Mouse (Mus musculus): ENCODE results near the gene Atoh7. TPM values are rescaled to one million over a fixed set of nuclear protein-coding genes. Genes with fewer than 3 reads are reported as not detected.

Atoh7 gene
- polyA plus RNA-seq, 1 experiment from 2014 or later, result not detected

DNA sequence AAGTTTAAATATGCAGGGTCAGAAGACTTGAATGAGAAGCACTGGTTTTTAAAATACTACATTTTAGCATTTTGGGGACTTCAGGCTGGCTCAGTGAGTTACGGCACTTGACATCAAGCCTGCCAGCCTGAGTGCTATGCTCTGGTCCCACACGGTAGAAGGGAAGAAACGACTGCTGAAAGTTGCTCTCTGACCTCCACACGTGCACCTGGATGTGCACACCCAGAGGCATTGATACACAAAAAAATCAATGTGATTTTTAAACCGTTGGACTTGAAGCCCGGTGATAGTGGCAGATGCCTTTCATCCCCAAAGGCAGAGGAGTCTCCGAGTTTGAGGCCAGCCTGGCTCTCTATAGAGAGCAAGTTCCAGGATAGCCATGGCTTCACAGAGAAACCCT is 7.5 kb upstream of the Atoh7 start:
- Histone ChIP-seq H3K4me1 (ENCODE audit: control insufficient read depth, insufficient read depth, low read length) (no peaks in the 10 kb centered on the region), H3K4me3 (ENCODE audit: low read length) (no peak overlapping the region), H3K9ac (ENCODE audit: low read depth, low read length) (no peak overlapping the region), H3K36me3 (ENCODE audit: control insufficient read depth, insufficient read depth, low read length) (no peaks in the 10 kb centered on the region), H3K27ac (ENCODE audit: low read depth, low read length) (no peak overlapping the region), H3K27me3 (ENCODE audit: control insufficient read depth, insufficient read depth, low read length) (no peaks in the 10 kb centered on the region), H3K4me2 (replicated peaks; ENCODE audit: low read depth, low read length) (no peak overlapping the region), H3K9me3 (ENCODE audit: control insufficient read depth, low read length) (no peaks in the 10 kb centered on the region)
- WGBS, result 64% methylated on average over 7 of the region's 7 CpGs
- no peak for ATAC-seq (ENCODE audit: low FRiP score, low TSS enrichment)

- 72% methylated on average over 9 of the region's 10 CpGs for WGBS
- Histone ChIP-seq H3K9me3 (ENCODE audit: control insufficient read depth, low read length) (no peaks in the 10 kb centered on the region), H3K36me3 (ENCODE audit: control insufficient read depth, insufficient read depth, low read length) (no peaks in the 10 kb centered on the region), H3K27me3 (ENCODE audit: control insufficient read depth, insufficient read depth, low read length) (peaks cover 4% of the 10 kb centered on the region; the same call in 1 of the 2 replicates), H3K4me3 (ENCODE audit: low read length) (no peak overlapping the region), H3K4me1 (ENCODE audit: control insufficient read depth, insufficient read depth, low read length) (no peaks in the 10 kb centered on the region), H3K4me2 (replicated peaks; ENCODE audit: low read depth, low read length) (no peak overlapping the region), H3K27ac (ENCODE audit: low read depth, low read length) (no peak overlapping the region), H3K9ac (ENCODE audit: low read depth, low read length) (no peak overlapping the region)
- ATAC-seq (ENCODE audit: low FRiP score, low TSS enrichment), result no peak
These were observed 6.6 kb upstream of the Atoh7 start for GRCm38 (mm10) chr10:63092616-63093550.

DNA sequence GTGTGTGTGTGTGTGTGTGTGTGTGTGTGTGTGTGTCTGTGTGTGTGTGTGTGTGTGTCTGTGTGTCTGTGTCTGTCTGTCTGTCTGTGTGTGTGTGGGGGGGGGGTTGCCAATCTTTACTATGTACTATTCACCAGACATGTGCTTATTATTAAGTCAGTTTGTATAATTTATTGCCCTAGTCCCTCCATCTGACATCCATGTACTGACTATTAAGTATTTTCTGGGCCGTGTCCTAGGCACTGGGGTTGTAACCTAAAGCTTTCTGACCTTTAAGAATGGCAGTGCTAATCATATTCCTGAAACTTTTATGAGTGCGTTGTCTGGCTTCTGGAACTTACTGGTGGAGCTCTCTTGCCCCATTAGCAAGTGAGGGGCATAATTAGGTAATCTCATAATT is 2.7 kb upstream of the Atoh7 start:
- 60% methylated on average over 2 of the region's 2 CpGs for WGBS
- no peak for ATAC-seq (ENCODE audit: low FRiP score, low TSS enrichment)
- Histone ChIP-seq H3K27me3 (ENCODE audit: control insufficient read depth, insufficient read depth, low read length) (peaks cover 28% of the 10 kb centered on the region), H3K4me1 (ENCODE audit: control insufficient read depth, insufficient read depth, low read length) (no peaks in the 10 kb centered on the region), H3K27ac (ENCODE audit: low read depth, low read length) (no peak overlapping the region), H3K4me2 (replicated peaks; ENCODE audit: low read depth, low read length) (no peak overlapping the region), H3K9ac (ENCODE audit: low read depth, low read length) (no peak overlapping the region), H3K9me3 (ENCODE audit: control insufficient read depth, low read length) (no peaks in the 10 kb centered on the region), H3K36me3 (ENCODE audit: control insufficient read depth, insufficient read depth, low read length) (no peaks in the 10 kb centered on the region), H3K4me3 (ENCODE audit: low read length) (no peak overlapping the region)

DNA sequence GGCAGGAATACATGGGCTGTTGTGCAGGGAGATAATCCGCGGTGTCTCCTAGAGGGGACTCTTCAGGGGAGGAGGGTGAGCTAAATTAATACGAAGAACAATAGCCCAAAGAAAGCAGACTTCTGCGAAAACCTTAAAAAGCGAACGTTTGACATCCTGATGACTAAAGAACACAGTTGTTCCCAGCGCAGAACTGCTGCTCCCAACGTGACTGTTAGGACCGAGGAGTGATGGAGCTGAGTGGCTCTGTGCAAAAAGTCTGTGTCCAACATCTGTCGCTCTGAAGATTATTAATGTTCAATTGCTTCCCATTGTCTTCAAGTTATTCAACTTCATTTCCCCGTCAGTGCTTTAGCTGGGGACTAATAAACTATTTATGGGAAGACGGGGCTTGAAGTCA is 1.3 kb upstream of the Atoh7 start:
- WGBS, result 65% methylated on average over 12 of the region's 12 CpGs
- ATAC-seq (ENCODE audit: low FRiP score, low TSS enrichment), result no peak

GRCm38 (mm10) chr10:63099941-63100562 is 601 bp downstream of the Atoh7 start:
- H3K36me3 ChIP-seq (ENCODE audit: control insufficient read depth, insufficient read depth, low read length), result no peaks in the 10 kb centered on the region
- peaks cover 28% of the 10 kb centered on the region for H3K27me3 ChIP-seq (ENCODE audit: control insufficient read depth, insufficient read depth, low read length)
- peak overlapping the region; percentile 56 for H3K4me3 ChIP-seq (ENCODE audit: low read length)
- ATAC-seq (ENCODE audit: low FRiP score, low TSS enrichment), result peak; percentile 88
- under 1% methylated on average over 55 of the region's 62 CpGs for WGBS
- H3K4me2 ChIP-seq (replicated peaks; ENCODE audit: low read depth, low read length), result peak overlapping the region; percentile 97
- H3K4me1 ChIP-seq (ENCODE audit: control insufficient read depth, insufficient read depth, low read length), result no peaks in the 10 kb centered on the region
- H3K9me3 ChIP-seq (ENCODE audit: control insufficient read depth, low read length), result 0 out of 2 replicates have a peak, but pooled peaks cover 2% of the 10 kb centered on the region
- no peak overlapping the region for H3K27ac ChIP-seq (ENCODE audit: low read depth, low read length)
- H3K9ac ChIP-seq (ENCODE audit: low read depth, low read length), result peak overlapping the region; percentile 58; the same call in 1 of the 2 replicates

More for the DNA sequence above, 1.3 kb upstream of the Atoh7 start:
- Histone ChIP-seq H3K27ac (ENCODE audit: low read depth, low read length) (no peak overlapping the region), H3K9me3 (ENCODE audit: control insufficient read depth, low read length) (no peaks in the 10 kb centered on the region), H3K4me3 (ENCODE audit: low read length) (no peak overlapping the region), H3K4me2 (replicated peaks; ENCODE audit: low read depth, low read length) (no peak overlapping the region), H3K9ac (ENCODE audit: low read depth, low read length) (no peak overlapping the region), H3K36me3 (ENCODE audit: control insufficient read depth, insufficient read depth, low read length) (no peaks in the 10 kb centered on the region), H3K27me3 (ENCODE audit: control insufficient read depth, insufficient read depth, low read length) (peaks cover 28% of the 10 kb centered on the region), H3K4me1 (ENCODE audit: control insufficient read depth, insufficient read depth, low read length) (no peaks in the 10 kb centered on the region)

DNA sequence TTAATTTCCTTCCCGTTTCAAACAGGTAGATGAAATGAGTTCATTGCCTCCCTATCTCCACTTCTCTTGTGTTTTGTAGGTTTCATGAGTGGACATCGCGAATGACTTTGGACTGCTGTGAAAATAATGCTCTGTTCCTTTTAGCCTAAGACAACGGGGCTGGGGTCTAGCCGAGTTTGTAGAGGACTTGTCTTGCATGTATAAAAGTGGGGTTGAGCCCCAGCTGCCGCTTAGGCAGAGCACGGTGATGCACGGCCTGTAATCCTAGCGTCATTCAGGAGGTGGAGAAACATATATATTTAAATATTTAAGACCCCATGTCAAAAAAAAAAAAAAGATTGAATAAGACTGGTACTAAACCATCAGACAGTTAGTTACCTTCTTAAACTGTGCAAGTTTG is 1.2 kb downstream of the Atoh7 start:
- 0 out of 2 replicates have a peak, but pooled peaks cover 2% of the 10 kb centered on the region for H3K9me3 ChIP-seq (ENCODE audit: control insufficient read depth, low read length)
- H3K36me3 ChIP-seq (ENCODE audit: control insufficient read depth, insufficient read depth, low read length), result no peaks in the 10 kb centered on the region
- H3K4me1 ChIP-seq (ENCODE audit: control insufficient read depth, insufficient read depth, low read length), result no peaks in the 10 kb centered on the region
- peaks cover 28% of the 10 kb centered on the region for H3K27me3 ChIP-seq (ENCODE audit: control insufficient read depth, insufficient read depth, low read length)
- ATAC-seq (ENCODE audit: low FRiP score, low TSS enrichment), result no peak
- peak overlapping the region; percentile 97 for H3K4me2 ChIP-seq (replicated peaks; ENCODE audit: low read depth, low read length)
- H3K9ac ChIP-seq (ENCODE audit: low read depth, low read length), result peak overlapping the region; percentile 58; the same call in 1 of the 2 replicates
- H3K27ac ChIP-seq (ENCODE audit: low read depth, low read length), result no peak overlapping the region
- peak overlapping the region; percentile 56 for H3K4me3 ChIP-seq (ENCODE audit: low read length)
- WGBS, result 13% methylated on average over 9 of the region's 9 CpGs

- no peak overlapping the region for H3K27ac ChIP-seq (ENCODE audit: low read depth, low read length)
- 51% methylated on average over 5 of the region's 5 CpGs for WGBS
- ATAC-seq (ENCODE audit: low FRiP score, low TSS enrichment), result no peak
- H3K9me3 ChIP-seq (ENCODE audit: control insufficient read depth, low read length), result peaks cover 10% of the 10 kb centered on the region
- H3K4me2 ChIP-seq (replicated peaks; ENCODE audit: low read depth, low read length), result no peak overlapping the region
- no peak overlapping the region for H3K4me3 ChIP-seq (ENCODE audit: low read length)
- no peaks in the 10 kb centered on the region for H3K36me3 ChIP-seq (ENCODE audit: control insufficient read depth, insufficient read depth, low read length)
- no peak overlapping the region for H3K9ac ChIP-seq (ENCODE audit: low read depth, low read length)
- H3K4me1 ChIP-seq (ENCODE audit: control insufficient read depth, insufficient read depth, low read length), result no peaks in the 10 kb centered on the region
- no peaks in the 10 kb centered on the region for H3K27me3 ChIP-seq (ENCODE audit: control insufficient read depth, insufficient read depth, low read length)
These were observed 13.7 kb downstream of the Atoh7 start for GRCm38 (mm10) chr10:63113027-63113604.

GRCm38 (mm10) chr10:63113716-63114360 is 14.4 kb downstream of the Atoh7 start:
- no peaks in the 10 kb centered on the region for H3K27me3 ChIP-seq (ENCODE audit: control insufficient read depth, insufficient read depth, low read length)
- no peaks in the 10 kb centered on the region for H3K4me1 ChIP-seq (ENCODE audit: control insufficient read depth, insufficient read depth, low read length)
- no peak for ATAC-seq (ENCODE audit: low FRiP score, low TSS enrichment)
- H3K4me2 ChIP-seq (replicated peaks; ENCODE audit: low read depth, low read length), result no peak overlapping the region
- H3K9me3 ChIP-seq (ENCODE audit: control insufficient read depth, low read length), result peaks cover 10% of the 10 kb centered on the region
- no peak overlapping the region for H3K9ac ChIP-seq (ENCODE audit: low read depth, low read length)
- no peak overlapping the region for H3K27ac ChIP-seq (ENCODE audit: low read depth, low read length)
- no peak overlapping the region for H3K4me3 ChIP-seq (ENCODE audit: low read length)
- WGBS, result 84% methylated on average over 6 of the region's 6 CpGs
- no peaks in the 10 kb centered on the region for H3K36me3 ChIP-seq (ENCODE audit: control insufficient read depth, insufficient read depth, low read length)
